Mouse (Mus musculus) liver, adult 2 months (tissue): ENCODE results near the gene Nup188. TPM values are rescaled to one million over a fixed set of nuclear protein-coding genes. Genes with fewer than 3 reads are reported as not detected.

Experiments
- DNase-seq: peaks from one replicate; pipeline ENCODE4 v3.0.0-alpha.2; 2011; ENCODE audit warnings: low read depth, low spot score; ENCODE audit errors: extremely low read depth
- H3K27ac ChIP-seq: fragments of 200-500 bp; replicated peaks from 2 replicates; pipeline ENCODE4 v1.5.1; 2012; ENCODE audit warnings: low read depth, mild to moderate bottlenecking, control low read depth, inconsistent platforms, low read length; ENCODE audit not compliant: insufficient read depth
- H3K27me3 ChIP-seq: fragments of 200-500 bp; 2 replicates; pipeline ENCODE4 v1.6.1; 2012; ENCODE audit warnings: mild to moderate bottlenecking, moderate library complexity, low read length, inconsistent platforms; ENCODE audit not compliant: control insufficient read depth, insufficient read depth
- H3K36me3 ChIP-seq: fragments of 200-500 bp; 2 replicates; pipeline ENCODE4 v1.6.1; 2012; ENCODE audit warnings: low read length, inconsistent platforms; ENCODE audit not compliant: control insufficient read depth, insufficient read depth
- H3K4me1 ChIP-seq: fragments of 200-500 bp; 2 replicates; pipeline ENCODE4 v1.6.1; 2011; ENCODE audit warnings: low read length; ENCODE audit not compliant: control insufficient read depth, insufficient read depth
- H3K4me3 ChIP-seq: fragments of 200-500 bp; 2 replicates; pipeline ENCODE4 v1.5.1; 2011; ENCODE audit warnings: low read depth, mild to moderate bottlenecking, control low read depth, low read length, moderate library complexity; ENCODE audit not compliant: insufficient read depth
- H3K79me2 ChIP-seq: fragments of 200-500 bp; 2 replicates; pipeline ENCODE4 v1.6.1; 2012; ENCODE audit warnings: inconsistent platforms, mild to moderate bottlenecking, low read length, moderate library complexity; ENCODE audit not compliant: control insufficient read depth, insufficient read depth
- H3K9ac ChIP-seq: fragments of 200-500 bp; 2 replicates; pipeline ENCODE4 v1.6.1; 2012; ENCODE audit warnings: low read depth, mild to moderate bottlenecking, control low read depth, inconsistent platforms, low read length
- CTCF ChIP-seq: fragments of 200-500 bp; IDR thresholded peaks from 2 replicates; pipeline ENCODE4 v1.5.1; 2011; ENCODE audit warnings: low read depth, low read length, control low read depth
- POLR2A ChIP-seq: fragments of 200-500 bp; IDR thresholded peaks from 2 replicates; pipeline ENCODE4 v1.6.1; 2011; ENCODE audit warnings: low read length, control low read depth; ENCODE audit not compliant: insufficient read depth; ENCODE audit errors: extremely low read depth
- WGBS: fragments of 180-500 bp; shearing (Covaris S2); methylation state at CpG from one replicate; pipeline ENCODE4 v1.1.7; 2018; 5-methylcytosine and 5-hydroxymethylcytosine counted together
- polyA plus RNA-seq: library from polyadenylated mRNA; depleted of rRNA; stranded (reverse); fragments of >200 nt; gene quantifications from 2 replicates; pipeline ENCODE4 v1.2.3, GENCODE M21; 2012; rRNA removed
- total RNA-seq: library from RNA; depleted of rRNA; stranded (reverse); fragments of >200 nt; gene quantifications from 2 replicates; pipeline ENCODE4 v1.2.3, GENCODE M21; 2014; rRNA removed

The Nup188 gene
- total RNA-seq (4.1 and 6.2 TPM in 2 replicates), polyA plus RNA-seq (6.0 and 9.6 TPM in 2 replicates)

- Histone ChIP-seq H3K79me2 (peaks cover 26% of the 10 kb centered on the region; the same call in 1 of the 2 replicates), H3K4me1 (peaks cover 8% of the 10 kb centered on the region), H3K9ac (peak within 1 kb of the TSS; percentile 92), H3K27me3 (no peaks in the 10 kb centered on the region), H3K27ac (peak within 1 kb of the TSS; percentile 45), H3K36me3 (no peaks in the 10 kb centered on the region), H3K4me3 (peak within 1 kb of the TSS; percentile 97)
- peak; percentile 69 for DNase-seq
- under 1% methylated on average over 55 of the region's 68 CpGs for WGBS
- peak; percentile 75 for TF ChIP-seq POLR2A
- TF ChIP-seq CTCF: no peak
Observed at GRCm38 (mm10) chr2:30286192-30287026, at the start of gene Nup188, which contains the start of gene Dolk. Gene Nup188, plus strand, starts transcription at chr2:30286397. Gene Dolk, minus strand, starts transcription at chr2:30286334.

DNA sequence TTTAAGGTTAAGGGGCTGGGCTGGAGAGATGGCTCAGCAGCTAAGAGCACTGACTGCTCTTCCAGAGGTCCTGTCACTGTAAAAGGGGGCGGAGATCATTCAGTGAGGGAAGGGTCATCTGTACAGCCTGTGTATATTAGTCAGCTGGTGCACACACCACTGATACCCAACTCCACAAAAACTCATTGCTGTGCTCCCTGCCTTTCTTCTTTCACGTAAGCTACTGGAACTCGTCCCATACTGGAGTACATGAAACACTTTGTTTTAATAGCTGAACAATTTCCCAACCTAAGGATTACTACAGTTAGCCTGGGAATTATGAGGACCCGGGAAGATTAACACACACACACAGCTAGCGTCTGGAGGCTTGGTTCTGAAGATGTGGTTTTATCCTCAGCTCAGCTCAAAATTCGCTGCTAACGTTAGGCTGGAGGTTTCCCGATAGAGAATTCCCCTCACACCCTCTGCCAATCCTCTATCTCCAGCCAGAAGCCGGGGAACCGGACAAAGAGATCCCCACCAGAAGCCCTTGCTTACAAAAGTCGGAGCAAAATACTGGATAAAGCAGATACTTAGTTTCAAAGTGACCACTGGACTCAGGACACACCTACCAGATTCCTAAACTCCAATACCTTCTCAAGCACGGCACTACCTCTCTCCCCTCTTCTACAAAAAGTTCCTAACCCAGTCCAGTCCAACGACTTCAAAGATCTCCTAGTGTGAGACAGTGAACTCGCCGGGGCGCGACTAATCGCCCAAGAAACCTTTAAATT, 49.6 kb upstream of the Nup188 start:
- Histone ChIP-seq H3K27me3 (no peaks in the 10 kb centered on the region), H3K27ac (peak overlapping the region; percentile 65), H3K79me2 (peaks cover 28% of the 10 kb centered on the region), H3K4me3 (peak overlapping the region; percentile 62), H3K36me3 (peaks cover 6% of the 10 kb centered on the region; the same call in 1 of the 2 replicates), H3K9ac (peak overlapping the region; percentile 61), H3K4me1 (peaks cover 24% of the 10 kb centered on the region)
- peak; percentile 65 for DNase-seq
- TF ChIP-seq POLR2A: no peak
- no peak for TF ChIP-seq CTCF
- under 1% methylated on average over 18 of the region's 18 CpGs for WGBS

DNA sequence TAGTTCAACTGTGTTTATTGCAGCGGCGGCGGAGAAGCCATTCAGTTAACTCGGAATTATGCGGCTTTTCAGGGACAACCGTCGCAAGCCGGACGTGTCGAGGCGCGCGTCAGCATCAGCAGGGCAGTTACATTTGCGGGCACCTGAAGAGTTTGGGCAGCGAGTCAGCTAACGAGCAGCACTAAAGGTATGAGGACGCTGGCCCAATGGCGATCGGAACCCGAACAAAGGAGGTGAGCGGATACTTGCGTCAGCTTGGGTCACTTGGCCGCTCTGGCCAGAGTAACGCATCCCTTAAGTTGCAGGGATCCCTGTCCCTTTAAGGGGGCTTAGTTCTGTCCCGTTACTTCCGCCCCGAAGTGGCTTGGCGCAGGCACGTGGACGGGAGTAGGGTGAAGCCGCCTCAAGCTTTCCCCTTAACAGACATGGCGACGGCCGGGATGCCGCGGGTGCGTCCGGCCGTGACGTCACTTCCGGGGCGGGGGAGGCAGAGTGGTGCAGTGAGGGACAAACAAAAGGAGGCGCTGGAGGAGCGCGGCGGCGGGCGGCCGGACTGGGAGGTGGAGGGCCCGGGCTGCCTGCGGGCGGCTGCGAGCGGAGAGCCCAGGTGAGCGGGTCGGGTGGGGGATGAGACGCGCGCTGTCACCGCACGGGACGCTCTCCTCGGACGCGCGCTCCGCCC, 48.9 kb upstream of the Nup188 start, which contains the start of gene Lrrc8a:
Lrrc8a (plus strand) TSS at position 517 of the 682 bp plus-strand sequence.
- TF ChIP-seq CTCF (peak; percentile 40), POLR2A (peak; percentile 75)
- peaks cover 25% of the 10 kb centered on the region for H3K4me1 ChIP-seq
- no peaks in the 10 kb centered on the region for H3K27me3 ChIP-seq
- H3K36me3 ChIP-seq: peaks cover 6% of the 10 kb centered on the region; the same call in 1 of the 2 replicates
- under 1% methylated on average over 66 of the region's 67 CpGs for WGBS
- DNase-seq: peak; percentile 97
- H3K9ac ChIP-seq: peak within 1 kb of the TSS; percentile 81
- peaks cover 28% of the 10 kb centered on the region for H3K79me2 ChIP-seq
- H3K4me3 ChIP-seq: peak within 1 kb of the TSS; percentile 72
- peak within 1 kb of the TSS; percentile 65 for H3K27ac ChIP-seq

GRCm38 (mm10) chr2:30237881-30238280, 48.3 kb upstream of the Nup188 start:
- TF ChIP-seq POLR2A: no peak
- TF ChIP-seq CTCF: no peak
- WGBS: 1% methylated on average over 42 of the region's 42 CpGs
- peak; percentile 18 for DNase-seq
- Histone ChIP-seq H3K9ac (peak overlapping the region; percentile 81), H3K27ac (peak overlapping the region; percentile 56), H3K27me3 (no peaks in the 10 kb centered on the region), H3K4me1 (peaks cover 30% of the 10 kb centered on the region), H3K79me2 (peaks cover 28% of the 10 kb centered on the region), H3K36me3 (peaks cover 6% of the 10 kb centered on the region; the same call in 1 of the 2 replicates), H3K4me3 (peak overlapping the region; percentile 72)

DNA sequence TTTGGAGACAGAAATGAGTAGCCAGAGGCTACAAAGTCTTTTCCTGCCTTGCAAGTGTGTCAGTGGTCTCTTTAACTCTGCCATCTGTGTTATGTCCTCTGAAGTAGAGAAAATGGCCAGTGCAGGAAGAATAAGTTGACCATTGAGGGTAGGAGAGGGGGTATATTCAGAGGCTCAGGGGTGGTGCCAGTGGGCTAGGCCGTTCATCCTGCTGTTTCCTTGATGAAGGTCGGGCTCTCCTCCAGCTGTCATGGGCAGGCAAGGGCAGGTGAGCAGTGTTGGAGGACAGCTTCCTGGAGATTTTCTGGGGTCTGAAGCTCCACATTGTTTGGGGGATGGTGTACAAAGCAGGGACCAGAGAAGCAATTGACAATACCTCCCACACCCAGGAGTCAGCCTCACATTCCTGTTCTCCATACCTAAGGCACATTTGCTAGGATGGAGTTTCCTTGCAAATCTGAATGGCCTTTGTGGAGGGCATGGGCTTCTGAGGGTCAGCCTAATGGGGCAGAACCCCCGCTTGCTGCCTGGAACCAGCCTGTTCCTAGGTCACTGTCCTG, 47.2 kb upstream of the Nup188 start:
- WGBS: 52% methylated on average over 3 of the region's 3 CpGs
- TF ChIP-seq POLR2A: no peak
- TF ChIP-seq CTCF: no peak
- H3K4me1 ChIP-seq: peaks cover 36% of the 10 kb centered on the region
- H3K36me3 ChIP-seq: peaks cover 6% of the 10 kb centered on the region; the same call in 1 of the 2 replicates
- H3K4me3 ChIP-seq: peak overlapping the region; percentile 72
- H3K9ac ChIP-seq: peak overlapping the region; percentile 81
- DNase-seq: no peak
- H3K79me2 ChIP-seq: peaks cover 36% of the 10 kb centered on the region
- peak overlapping the region; percentile 56 for H3K27ac ChIP-seq
- H3K27me3 ChIP-seq: no peaks in the 10 kb centered on the region
